Mouse (Mus musculus): ENCODE results near the gene Oas3.
"Not testable (repeated sequence)": the region's sequence is repeated elsewhere in the genome, so short reads cannot be mapped to it uniquely, and the experiment has no call there.

GRCm38 (mm10) chr5:120798943-120799342 lies 21.5 kb upstream of the Oas3 start:
- not testable (repeated sequence) for TF ChIP-seq CTCF, POLR2A (IDR thresholded peaks at IDR 0.05; ENCODE audit: insufficient read depth, low read depth, low read length)

Data from olfactory bulb, adult 2 months (tissue).